Mouse (Mus musculus) monocyte, adult 59 days (primary cell): ENCODE measurements around the gene Pla2g2e. TPM values are rescaled to one million over a fixed set of nuclear protein-coding genes. Genes with fewer than 3 reads are reported as not detected.

Experiments
- total RNA-seq, 2 experiments: library from RNA; stranded (reverse); gene quantifications; one replicate each; pipeline ENCODE4 v1.2.4; 2023

Gene Pla2g2e
- total RNA-seq, result not detected

GRCm38 (mm10) chr4:138877731-138878130 is at the start of gene Pla2g2e:
Gene Pla2g2e (plus strand): TSS chr4:138877942.

GRCm38 (mm10) chr4:138863344-138863998 is 14.3 kb upstream of the Pla2g2e start, which contains the start of gene Pla2g5:
Gene Pla2g5 (minus strand): TSS chr4:138863482.

GRCm38 (mm10) chr4:138873864-138874263 is 3.9 kb upstream of the Pla2g2e start, which contains the start of gene Gm13030:
Gene Gm13030 (minus strand): TSS chr4:138873964.

GRCm38 (mm10) chr4:138913797-138914196 is 36.1 kb downstream of the Pla2g2e start, which contains the start of gene Otud3:
Gene Otud3 (minus strand): TSS chr4:138913945.

Other genes starting within 250 kb of the Pla2g2e start
- gene Vwa5b1, start 242.1 kb upstream of the Pla2g2e start, total RNA-seq, result not detected
- gene Pla2g2c, start 153.2 kb upstream of the Pla2g2e start, total RNA-seq, result not detected
- not detected for gene Ubxn10, start 140.8 kb upstream of the Pla2g2e start, total RNA-seq
- not detected for gene Pla2g2f, start 120.3 kb upstream of the Pla2g2e start, total RNA-seq
- 1 to 10 TPM; 3.2 to 3.5 TPM for gene Pla2g2d, start 102.2 kb upstream of the Pla2g2e start, total RNA-seq
- not detected for gene Pla2g5, start 14.5 kb upstream of the Pla2g2e start, total RNA-seq
- gene Gm13030, start 4.0 kb upstream of the Pla2g2e start, total RNA-seq, result not detected
- gene Otud3, start 36.0 kb downstream of the Pla2g2e start, total RNA-seq, result 10 to 100 TPM; 10.3 to 11.5 TPM
- not detected for gene Rnf186, start 89.2 kb downstream of the Pla2g2e start, total RNA-seq
- gene Tmco4, start 94.9 kb downstream of the Pla2g2e start, total RNA-seq, result 10 to 100 TPM; 21.9 to 23.0 TPM
- not detected for gene Htr6, start 197.6 kb downstream of the Pla2g2e start, total RNA-seq
- gene Nbl1, start 215.1 kb downstream of the Pla2g2e start, total RNA-seq, result 1 to 10 TPM in 1 of 2 experiments, under 1 TPM in 1; 0.81 to 1.7 TPM